Mouse (Mus musculus): ENCODE measurements around the gene Tln2. TPM values are rescaled to one million over a fixed set of nuclear protein-coding genes. Genes with fewer than 3 reads are reported as not detected.

The Tln2 gene
- polyA plus RNA-seq, 1 experiment from 2014 or later, result 37.9 TPM

DNA sequence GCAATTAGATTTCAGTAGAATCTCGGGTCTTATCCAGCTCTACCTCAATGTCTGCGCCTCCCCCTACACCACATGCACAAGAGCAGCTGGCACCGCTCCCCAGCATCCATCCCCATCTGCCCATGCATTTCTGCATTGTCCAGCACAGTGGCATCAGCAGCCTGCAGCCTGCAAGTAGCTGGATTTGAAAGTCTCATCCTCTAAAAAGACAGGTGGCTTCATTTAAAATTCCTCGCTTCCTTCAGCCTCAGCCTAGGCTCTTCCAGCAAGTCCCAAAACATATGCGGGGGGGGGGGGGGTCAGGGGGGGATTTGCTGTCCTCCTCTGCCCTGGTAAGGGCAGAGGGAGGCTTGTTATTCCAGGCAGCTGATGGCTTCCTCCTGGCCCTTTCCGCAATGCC, 141.4 kb downstream of the Tln2 start:
- Histone ChIP-seq H3K27me3 (replicated peaks; ENCODE audit: control insufficient read depth, insufficient read depth, low read length) (no peaks in the 10 kb centered on the region), H3K27ac (ENCODE audit: low read depth, low read length) (peak overlapping the region; percentile 32; the same call in 1 of the 2 replicates), H3K4me1 (ENCODE audit: control insufficient read depth, insufficient read depth, low read depth, low read length) (peaks cover 8% of the 10 kb centered on the region), H3K9ac (ENCODE audit: low read depth, low read length) (no peak overlapping the region), H3K9me3 (ENCODE audit: control insufficient read depth, low read length) (no peaks in the 10 kb centered on the region), H3K36me3 (ENCODE audit: control insufficient read depth, insufficient read depth, low read length) (no peaks in the 10 kb centered on the region), H3K4me3 (ENCODE audit: low read length) (no peak overlapping the region), H3K4me2 (ENCODE audit: low read length) (no peak overlapping the region)
- WGBS, result 39% methylated on average over 6 of the region's 6 CpGs
- peak; percentile 76 for ATAC-seq

DNA sequence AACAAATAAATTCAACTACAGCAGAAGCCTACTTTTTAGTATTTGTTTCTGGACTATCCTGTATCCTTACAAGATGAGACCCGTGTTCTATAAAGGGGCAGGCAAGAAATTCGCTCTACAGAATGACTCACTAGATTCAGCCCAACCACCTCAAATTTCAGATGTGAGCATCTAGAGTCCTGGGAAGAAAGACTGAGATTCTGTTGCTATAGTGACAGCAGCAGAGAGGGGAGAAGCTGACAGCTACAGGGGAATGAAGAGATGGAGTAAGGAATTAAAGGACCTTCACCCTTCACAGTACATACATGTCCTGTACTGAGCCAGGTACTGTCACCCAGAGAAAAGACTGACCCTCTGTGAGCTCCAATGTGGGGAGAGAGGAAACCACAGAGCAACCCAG, 148.8 kb downstream of the Tln2 start:
- H3K27me3 ChIP-seq (replicated peaks; ENCODE audit: control insufficient read depth, insufficient read depth, low read length), result no peaks in the 10 kb centered on the region
- H3K36me3 ChIP-seq (ENCODE audit: control insufficient read depth, insufficient read depth, low read length), result no peaks in the 10 kb centered on the region
- H3K27ac ChIP-seq (ENCODE audit: low read depth, low read length), result no peak overlapping the region
- 78% methylated on average over 2 of the region's 2 CpGs for WGBS
- H3K4me1 ChIP-seq (ENCODE audit: control insufficient read depth, insufficient read depth, low read depth, low read length), result no peaks in the 10 kb centered on the region
- no peak overlapping the region for H3K4me3 ChIP-seq (ENCODE audit: low read length)
- no peak overlapping the region for H3K9ac ChIP-seq (ENCODE audit: low read depth, low read length)
- H3K9me3 ChIP-seq (ENCODE audit: control insufficient read depth, low read length), result no peaks in the 10 kb centered on the region
- no peak for ATAC-seq
- H3K4me2 ChIP-seq (ENCODE audit: low read length), result no peak overlapping the region

- Histone ChIP-seq H3K36me3 (ENCODE audit: control insufficient read depth, insufficient read depth, low read length) (no peaks in the 10 kb centered on the region), H3K4me2 (ENCODE audit: low read length) (no peak overlapping the region), H3K4me3 (ENCODE audit: low read length) (no peak overlapping the region), H3K9me3 (ENCODE audit: control insufficient read depth, low read length) (no peaks in the 10 kb centered on the region), H3K9ac (ENCODE audit: low read depth, low read length) (no peak overlapping the region), H3K27me3 (replicated peaks; ENCODE audit: control insufficient read depth, insufficient read depth, low read length) (no peaks in the 10 kb centered on the region), H3K27ac (ENCODE audit: low read depth, low read length) (no peak overlapping the region), H3K4me1 (ENCODE audit: control insufficient read depth, insufficient read depth, low read depth, low read length) (no peaks in the 10 kb centered on the region)
- 83% methylated on average over 7 of the region's 7 CpGs for WGBS
- ATAC-seq, result no peak
These were observed 154.8 kb downstream of the Tln2 start for GRCm38 (mm10) chr9:67404736-67405135.

DNA sequence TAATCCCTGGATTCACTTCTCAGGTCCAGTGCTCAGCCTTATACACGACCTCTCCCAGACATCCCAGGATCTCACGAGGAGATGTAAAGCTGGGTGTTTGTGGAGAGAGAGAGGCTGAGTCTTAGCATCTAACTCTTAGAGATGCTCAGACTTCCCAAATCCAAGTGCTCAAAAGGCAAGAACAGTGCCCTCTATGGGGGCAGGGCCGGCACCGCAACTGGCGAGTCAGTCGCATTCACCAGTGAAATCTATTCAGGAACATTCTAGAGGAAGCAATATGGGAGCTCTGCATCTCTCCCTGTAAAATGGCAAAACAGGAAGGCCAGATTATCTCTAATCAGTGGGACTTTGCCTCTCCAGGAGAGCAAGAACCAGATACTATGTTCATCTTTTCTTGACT, 159.9 kb downstream of the Tln2 start:
- Histone ChIP-seq H3K27me3 (replicated peaks; ENCODE audit: control insufficient read depth, insufficient read depth, low read length) (no peaks in the 10 kb centered on the region), H3K9me3 (ENCODE audit: control insufficient read depth, low read length) (no peaks in the 10 kb centered on the region), H3K9ac (ENCODE audit: low read depth, low read length) (no peak overlapping the region), H3K36me3 (ENCODE audit: control insufficient read depth, insufficient read depth, low read length) (peaks cover 2% of the 10 kb centered on the region), H3K4me2 (ENCODE audit: low read length) (no peak overlapping the region), H3K4me3 (ENCODE audit: low read length) (no peak overlapping the region), H3K27ac (ENCODE audit: low read depth, low read length) (no peak overlapping the region), H3K4me1 (ENCODE audit: control insufficient read depth, insufficient read depth, low read depth, low read length) (no peaks in the 10 kb centered on the region)
- 89% methylated on average over 6 of the region's 6 CpGs for WGBS
- ATAC-seq, result no peak

- Histone ChIP-seq H3K9me3 (ENCODE audit: control insufficient read depth, low read length) (no peaks in the 10 kb centered on the region), H3K4me1 (ENCODE audit: control insufficient read depth, insufficient read depth, low read depth, low read length) (no peaks in the 10 kb centered on the region), H3K4me2 (ENCODE audit: low read length) (no peak overlapping the region), H3K36me3 (ENCODE audit: control insufficient read depth, insufficient read depth, low read length) (peaks cover 2% of the 10 kb centered on the region), H3K27me3 (replicated peaks; ENCODE audit: control insufficient read depth, insufficient read depth, low read length) (no peaks in the 10 kb centered on the region), H3K4me3 (ENCODE audit: low read length) (no peak overlapping the region), H3K27ac (ENCODE audit: low read depth, low read length) (no peak overlapping the region), H3K9ac (ENCODE audit: low read depth, low read length) (no peak overlapping the region)
- no peak for ATAC-seq
- 94% methylated on average over 3 of the region's 3 CpGs for WGBS
These were observed 161.7 kb downstream of the Tln2 start for GRCm38 (mm10) chr9:67397756-67398155.

DNA sequence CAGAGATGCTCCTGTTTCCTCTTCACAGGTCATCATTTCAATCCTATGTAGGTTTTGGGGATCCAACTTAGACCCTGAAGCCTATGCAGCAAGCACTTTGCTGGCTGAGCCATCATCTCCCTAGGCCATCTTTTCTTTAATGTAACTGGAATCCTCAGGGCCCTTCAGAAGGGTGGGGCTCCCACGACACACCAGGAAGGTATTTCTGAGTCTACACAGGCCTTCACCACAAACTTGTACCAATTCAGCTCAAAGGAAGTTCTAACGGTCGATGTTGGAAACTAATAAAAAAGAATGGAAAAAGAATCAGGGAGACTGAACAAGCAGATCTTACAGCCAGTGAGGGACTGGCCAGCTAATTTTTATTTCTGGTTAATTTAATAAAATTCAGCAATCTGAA, 163.1 kb downstream of the Tln2 start:
- Histone ChIP-seq H3K27me3 (replicated peaks; ENCODE audit: control insufficient read depth, insufficient read depth, low read length) (no peaks in the 10 kb centered on the region), H3K4me1 (ENCODE audit: control insufficient read depth, insufficient read depth, low read depth, low read length) (no peaks in the 10 kb centered on the region), H3K9me3 (ENCODE audit: control insufficient read depth, low read length) (no peaks in the 10 kb centered on the region), H3K4me3 (ENCODE audit: low read length) (no peak overlapping the region), H3K4me2 (ENCODE audit: low read length) (no peak overlapping the region), H3K9ac (ENCODE audit: low read depth, low read length) (no peak overlapping the region), H3K36me3 (ENCODE audit: control insufficient read depth, insufficient read depth, low read length) (peaks cover 2% of the 10 kb centered on the region), H3K27ac (ENCODE audit: low read depth, low read length) (no peak overlapping the region)
- 91% methylated on average over 3 of the region's 3 CpGs for WGBS
- ATAC-seq, result no peak

DNA sequence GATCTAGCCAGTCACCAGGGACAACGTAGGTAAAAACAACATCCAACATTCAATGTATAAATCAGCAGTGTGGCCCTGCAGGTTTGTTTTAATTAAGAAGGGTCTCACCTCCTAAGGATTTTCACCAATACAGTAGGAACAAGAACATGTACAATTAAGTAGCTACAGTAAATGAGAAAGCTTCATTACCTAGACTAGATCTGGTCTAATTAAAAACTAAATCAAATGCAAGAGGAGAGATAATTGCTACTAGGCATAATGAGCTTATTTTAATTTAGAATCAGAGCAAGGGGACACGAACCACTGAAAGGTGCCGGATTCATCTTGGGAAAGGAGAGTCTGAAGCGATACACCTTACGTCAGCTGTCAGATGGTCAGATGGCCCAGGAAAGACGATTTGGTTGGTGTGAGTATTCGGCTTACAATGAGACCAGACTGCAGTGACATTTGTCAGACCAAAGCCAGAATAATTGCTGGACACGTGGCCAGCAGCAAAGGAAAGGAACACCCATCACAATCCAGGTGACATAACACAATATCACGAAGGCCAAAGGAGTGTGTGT, 175.4 kb downstream of the Tln2 start:
- no peaks in the 10 kb centered on the region for H3K9me3 ChIP-seq (ENCODE audit: control insufficient read depth, low read length)
- no peak overlapping the region for H3K9ac ChIP-seq (ENCODE audit: low read depth, low read length)
- no peaks in the 10 kb centered on the region for H3K27me3 ChIP-seq (replicated peaks; ENCODE audit: control insufficient read depth, insufficient read depth, low read length)
- H3K4me2 ChIP-seq (ENCODE audit: low read length), result no peak overlapping the region
- H3K27ac ChIP-seq (ENCODE audit: low read depth, low read length), result no peak overlapping the region; the same call in 1 of the 2 replicates
- 65% methylated on average over 9 of the region's 9 CpGs for WGBS
- H3K4me3 ChIP-seq (ENCODE audit: low read length), result no peak overlapping the region
- no peaks in the 10 kb centered on the region for H3K36me3 ChIP-seq (ENCODE audit: control insufficient read depth, insufficient read depth, low read length)
- ATAC-seq, result peak; percentile 61
- H3K4me1 ChIP-seq (ENCODE audit: control insufficient read depth, insufficient read depth, low read depth, low read length), result no peaks in the 10 kb centered on the region

DNA sequence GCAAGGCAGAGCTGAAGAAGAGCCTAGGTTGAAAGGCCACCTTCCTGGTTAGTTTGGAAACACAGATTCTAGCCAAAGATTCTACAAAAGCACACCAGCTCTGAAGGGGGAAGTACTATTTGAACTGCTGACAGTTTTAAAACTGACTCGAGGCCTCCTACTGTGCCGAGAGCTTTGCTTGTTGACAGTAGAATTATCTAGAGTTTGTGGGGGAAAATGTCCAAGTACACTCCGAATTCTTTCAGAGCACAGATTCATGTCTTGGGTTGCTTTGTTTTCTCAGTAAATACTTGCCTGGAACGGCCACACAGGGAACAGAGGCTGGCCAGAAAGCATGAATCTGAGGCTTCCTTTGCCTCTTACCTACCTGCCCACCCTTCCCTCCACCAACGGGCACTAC, 179.4 kb downstream of the Tln2 start:
- Histone ChIP-seq H3K27ac (ENCODE audit: low read depth, low read length) (no peak overlapping the region), H3K27me3 (replicated peaks; ENCODE audit: control insufficient read depth, insufficient read depth, low read length) (no peaks in the 10 kb centered on the region), H3K9ac (ENCODE audit: low read depth, low read length) (no peak overlapping the region), H3K4me2 (ENCODE audit: low read length) (no peak overlapping the region), H3K36me3 (ENCODE audit: control insufficient read depth, insufficient read depth, low read length) (no peaks in the 10 kb centered on the region), H3K4me3 (ENCODE audit: low read length) (no peak overlapping the region), H3K9me3 (ENCODE audit: control insufficient read depth, low read length) (no peaks in the 10 kb centered on the region), H3K4me1 (ENCODE audit: control insufficient read depth, insufficient read depth, low read depth, low read length) (no peaks in the 10 kb centered on the region)
- ATAC-seq, result no peak
- WGBS, result 58% methylated on average over 5 of the region's 5 CpGs

GRCm38 (mm10) chr9:67378772-67379171, 180.7 kb downstream of the Tln2 start:
- H3K4me2 ChIP-seq (ENCODE audit: low read length), result no peak overlapping the region
- H3K4me1 ChIP-seq (ENCODE audit: control insufficient read depth, insufficient read depth, low read depth, low read length), result no peaks in the 10 kb centered on the region
- WGBS, result 96% methylated on average over 5 of the region's 5 CpGs

DNA sequence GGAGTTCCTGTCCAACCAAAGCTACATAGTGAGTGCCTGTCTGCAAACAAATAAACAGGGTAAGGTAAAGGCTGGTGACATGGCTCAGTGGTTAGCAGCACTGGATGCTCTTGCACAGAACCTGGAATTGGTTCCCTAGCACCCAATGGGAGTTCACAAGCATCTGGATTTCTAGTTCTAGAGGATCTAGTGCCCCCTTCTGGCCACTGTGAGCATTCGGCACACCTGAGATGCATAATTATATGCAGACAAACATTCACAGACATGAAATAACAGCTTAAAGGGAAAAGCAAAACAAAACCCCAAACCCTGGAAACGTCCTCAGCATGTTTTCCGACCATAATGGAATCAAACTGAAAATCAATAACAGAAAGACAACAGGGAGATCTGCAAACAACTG, 191.4 kb downstream of the Tln2 start:
- Histone ChIP-seq H3K4me1 (ENCODE audit: control insufficient read depth, insufficient read depth, low read depth, low read length) (no peaks in the 10 kb centered on the region), H3K27ac (ENCODE audit: low read depth, low read length) (no peak overlapping the region), H3K36me3 (ENCODE audit: control insufficient read depth, insufficient read depth, low read length) (no peaks in the 10 kb centered on the region), H3K9me3 (ENCODE audit: control insufficient read depth, low read length) (no peaks in the 10 kb centered on the region; the same call in 1 of the 2 replicates), H3K27me3 (replicated peaks; ENCODE audit: control insufficient read depth, insufficient read depth, low read length) (no peaks in the 10 kb centered on the region), H3K9ac (ENCODE audit: low read depth, low read length) (no peak overlapping the region), H3K4me3 (ENCODE audit: low read length) (no peak overlapping the region), H3K4me2 (ENCODE audit: low read length) (no peak overlapping the region)
- WGBS, result 91% methylated on average over 3 of the region's 3 CpGs
- no peak for ATAC-seq

More at GRCm38 (mm10) chr9:67378772-67379171, 180.7 kb downstream of the Tln2 start:
- no peak overlapping the region for H3K4me3 ChIP-seq (ENCODE audit: low read length)
- no peak overlapping the region for H3K27ac ChIP-seq (ENCODE audit: low read depth, low read length)
- no peaks in the 10 kb centered on the region for H3K27me3 ChIP-seq (replicated peaks; ENCODE audit: control insufficient read depth, insufficient read depth, low read length)
- H3K9me3 ChIP-seq (ENCODE audit: control insufficient read depth, low read length), result no peaks in the 10 kb centered on the region
- H3K36me3 ChIP-seq (ENCODE audit: control insufficient read depth, insufficient read depth, low read length), result no peaks in the 10 kb centered on the region
- no peak for ATAC-seq
- H3K9ac ChIP-seq (ENCODE audit: low read depth, low read length), result no peak overlapping the region
